Mouse (Mus musculus) retina, postnatal 7 days (tissue): ENCODE results near the gene Fam193b.

Experiments
- DNase-seq: peaks from one replicate; pipeline ENCODE4 v3.0.0-alpha.2; 2012; ENCODE audit warnings: low read depth, low spot score

Gene Fam193b

GRCm38 (mm10) chr13:55500575-55500974 lies 70.3 kb downstream of the Fam193b start:
- no peak for DNase-seq

- no peak for DNase-seq
Observed at GRCm38 (mm10) chr13:55498906-55499305, 72.0 kb downstream of the Fam193b start.

- DNase-seq = no peak
Observed at GRCm38 (mm10) chr13:55496661-55497060, 74.3 kb downstream of the Fam193b start.

GRCm38 (mm10) chr13:55495702-55496101 lies 75.2 kb downstream of the Fam193b start:
- no peak for DNase-seq

- no peak for DNase-seq
Observed at GRCm38 (mm10) chr13:55494883-55495621, 75.9 kb downstream of the Fam193b start.

- DNase-seq = no peak
Observed at GRCm38 (mm10) chr13:55494257-55494656, 76.7 kb downstream of the Fam193b start.
